Mouse (Mus musculus) bone marrow macrophage, adult 2 months (primary cell): ENCODE results near the gene Gm17409. TPM values are rescaled to one million over a fixed set of nuclear protein-coding genes. Genes with fewer than 3 reads are reported as not detected.

Experiments
- H3K27ac ChIP-seq: 2 replicates; pipeline ENCODE4 v1.5.1; 2012; ENCODE audit warnings: low read depth, low read length; ENCODE audit not compliant: insufficient read depth
- H3K4me1 ChIP-seq: 2 replicates; pipeline ENCODE4 v1.6.1; 2012; ENCODE audit warnings: low read length; ENCODE audit not compliant: control insufficient read depth, insufficient read depth
- H3K4me3 ChIP-seq: 2 replicates; pipeline ENCODE4 v1.5.1; 2012; ENCODE audit warnings: mild to moderate bottlenecking, low read length, moderate library complexity; ENCODE audit not compliant: insufficient read depth
- CTCF ChIP-seq: IDR thresholded peaks from 2 replicates; pipeline ENCODE4 v1.5.1; 2012; ENCODE audit warnings: low read depth, mild to moderate bottlenecking, low read length, moderate library complexity
- POLR2A ChIP-seq: IDR thresholded peaks from 2 replicates; pipeline ENCODE4 v1.6.1; 2012; ENCODE audit warnings: mild to moderate bottlenecking, low read depth, low read length, borderline replicate concordance
- polyA plus RNA-seq: library from polyadenylated mRNA; stranded (reverse); fragments of >200 nt; gene quantifications from 2 replicates; pipeline ENCODE4 v1.2.4, GENCODE M21; 2012; ENCODE audit not compliant: missing spikeins, insufficient read depth, insufficient read length

Gene Gm17409
- polyA plus RNA-seq, 1 experiment = not detected

GRCm38 (mm10) chr2:58454095-58454865 is 15.6 kb upstream of the Gm17409 start:
- TF ChIP-seq POLR2A = no peak
- no peak for TF ChIP-seq CTCF

GRCm38 (mm10) chr2:58456843-58457487 is 13.0 kb upstream of the Gm17409 start:
- no peak for TF ChIP-seq POLR2A
- no peak for TF ChIP-seq CTCF
- Histone ChIP-seq H3K27ac (no peak overlapping the region), H3K4me3 (no peak overlapping the region), H3K4me1 (no peaks in the 10 kb centered on the region)

More at GRCm38 (mm10) chr2:58454095-58454865, 15.6 kb upstream of the Gm17409 start:
- H3K4me1 ChIP-seq = no peaks in the 10 kb centered on the region
- H3K4me3 ChIP-seq = no peak overlapping the region
- no peak overlapping the region for H3K27ac ChIP-seq

GRCm38 (mm10) chr2:58457488-58457865 is 12.4 kb upstream of the Gm17409 start:
- Histone ChIP-seq H3K27ac (no peak overlapping the region), H3K4me1 (no peaks in the 10 kb centered on the region), H3K4me3 (no peak overlapping the region)
- TF ChIP-seq POLR2A (no peak), CTCF (0 out of 2 replicates have a peak, but pooled peaks have one; percentile 6)

- TF ChIP-seq POLR2A = no peak
- TF ChIP-seq CTCF = peak; percentile 51
- H3K4me3 ChIP-seq = no peak overlapping the region
- no peak overlapping the region for H3K27ac ChIP-seq
- no peaks in the 10 kb centered on the region for H3K4me1 ChIP-seq
Observed at GRCm38 (mm10) chr2:58458820-58459371, 11.0 kb upstream of the Gm17409 start.

- TF ChIP-seq POLR2A = no peak
- no peak for TF ChIP-seq CTCF
- Histone ChIP-seq H3K4me1 (no peaks in the 10 kb centered on the region), H3K4me3 (no peak overlapping the region), H3K27ac (no peak overlapping the region)
Observed at GRCm38 (mm10) chr2:58470290-58470689, 374 bp downstream of the Gm17409 start.

- Histone ChIP-seq H3K4me1 (peaks cover 4% of the 10 kb centered on the region), H3K27ac (no peak overlapping the region), H3K4me3 (no peak overlapping the region)
- TF ChIP-seq POLR2A (no peak), CTCF (no peak)
Observed at GRCm38 (mm10) chr2:58475578-58475977, 5.7 kb downstream of the Gm17409 start.

- H3K27ac ChIP-seq = no peak overlapping the region
- no peak for TF ChIP-seq POLR2A
- peak; percentile 29; the same call in 1 of the 2 replicates for TF ChIP-seq CTCF
- H3K4me1 ChIP-seq = peaks cover 11% of the 10 kb centered on the region
- H3K4me3 ChIP-seq = no peak overlapping the region
Observed at GRCm38 (mm10) chr2:58476956-58477715, 7.2 kb downstream of the Gm17409 start.

- TF ChIP-seq POLR2A (no peak), CTCF (no peak)
Observed at GRCm38 (mm10) chr2:58478144-58478543, 8.2 kb downstream of the Gm17409 start.

GRCm38 (mm10) chr2:58479536-58479935 is 9.6 kb downstream of the Gm17409 start:
- no peak overlapping the region for H3K27ac ChIP-seq

More at GRCm38 (mm10) chr2:58478144-58478543, 8.2 kb downstream of the Gm17409 start:
- H3K4me3 ChIP-seq = no peak overlapping the region
- H3K27ac ChIP-seq = no peak overlapping the region
- peaks cover 13% of the 10 kb centered on the region for H3K4me1 ChIP-seq

GRCm38 (mm10) chr2:58480764-58481163 is 10.8 kb downstream of the Gm17409 start:
- TF ChIP-seq CTCF = no peak
- no peak for TF ChIP-seq POLR2A

More at GRCm38 (mm10) chr2:58479536-58479935, 9.6 kb downstream of the Gm17409 start:
- Histone ChIP-seq H3K4me1 (peaks cover 13% of the 10 kb centered on the region), H3K4me3 (no peak overlapping the region)
- TF ChIP-seq CTCF (no peak), POLR2A (no peak)

More at GRCm38 (mm10) chr2:58480764-58481163, 10.8 kb downstream of the Gm17409 start:
- Histone ChIP-seq H3K4me3 (no peak overlapping the region), H3K27ac (peak overlapping the region; percentile 79), H3K4me1 (peaks cover 22% of the 10 kb centered on the region)
